Mouse (Mus musculus): ENCODE measurements around the gene Agap2. TPM values are rescaled to one million over a fixed set of nuclear protein-coding genes. Genes with fewer than 3 reads are reported as not detected.
A peak's percentile ranks its signal among the peaks of the same experiment; 100 is the strongest.

Gene Agap2
- polyA plus RNA-seq, 1 experiment from 2014 or later = 8.1 TPM

DNA sequence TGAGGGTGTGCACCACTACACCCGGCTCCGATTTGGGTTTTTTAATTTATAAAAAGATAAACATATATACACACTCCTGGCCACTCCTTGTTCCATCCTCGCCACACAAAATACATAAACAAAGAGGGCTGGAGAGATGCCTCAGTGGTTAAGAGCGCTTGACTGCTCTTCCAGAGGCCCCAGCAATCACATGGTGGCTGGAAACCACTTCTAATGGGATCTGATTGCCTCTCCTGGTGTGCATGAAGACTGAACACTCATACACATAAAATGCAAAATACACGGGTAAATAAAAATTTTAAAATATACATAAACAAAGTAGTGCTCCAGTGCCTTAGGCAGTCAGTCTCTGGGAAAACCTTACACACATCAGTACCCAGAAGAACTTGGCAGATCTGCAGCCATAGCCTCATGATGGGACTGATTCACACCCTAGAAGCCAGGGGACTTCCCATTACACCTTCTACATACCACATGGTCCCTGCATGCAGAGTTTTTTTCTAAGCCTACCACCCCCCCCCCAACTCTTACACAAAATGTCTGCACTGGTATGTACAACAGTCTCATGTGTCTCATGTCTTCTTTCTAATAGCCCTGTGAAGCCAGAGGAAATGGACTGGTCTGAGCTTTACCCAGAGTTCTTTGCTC, 32.5 kb upstream of the Agap2 start:
- ATAC-seq (ENCODE audit: low FRiP score, low TSS enrichment) = no peak
- peak overlapping the region; percentile 24; the same call in 1 of the 2 replicates for H3K9ac ChIP-seq (replicated peaks; ENCODE audit: low read length)
- H3K27ac ChIP-seq (replicated peaks; ENCODE audit: low read depth, low read length) = no peak overlapping the region
- no peaks in the 10 kb centered on the region for H3K36me3 ChIP-seq (ENCODE audit: control insufficient read depth, insufficient read depth, low read length)
- H3K4me2 ChIP-seq (ENCODE audit: low read length) = peak overlapping the region; percentile 77
- peaks cover 1% of the 10 kb centered on the region for H3K27me3 ChIP-seq (ENCODE audit: control insufficient read depth, insufficient read depth, low read length)
- H3K4me1 ChIP-seq (ENCODE audit: control insufficient read depth, insufficient read depth, low read length) = peaks cover 3% of the 10 kb centered on the region; the same call in 1 of the 2 replicates
- 18% methylated on average over 5 of the region's 5 CpGs for WGBS
- peak overlapping the region; percentile 65 for H3K4me3 ChIP-seq (replicated peaks; ENCODE audit: low read depth, low read length)
- DNase-seq = no peak
- H3K9me3 ChIP-seq (ENCODE audit: control insufficient read depth, low read length) = no peaks in the 10 kb centered on the region

- no peak overlapping the region for H3K4me2 ChIP-seq (ENCODE audit: low read length)
- no peak overlapping the region for H3K9ac ChIP-seq (replicated peaks; ENCODE audit: low read length)
- no peak overlapping the region for H3K27ac ChIP-seq (replicated peaks; ENCODE audit: low read depth, low read length)
- no peaks in the 10 kb centered on the region for H3K36me3 ChIP-seq (ENCODE audit: control insufficient read depth, insufficient read depth, low read length)
- WGBS = 41% methylated on average over 6 of the region's 6 CpGs
- peaks cover 3% of the 10 kb centered on the region; the same call in 1 of the 2 replicates for H3K4me1 ChIP-seq (ENCODE audit: control insufficient read depth, insufficient read depth, low read length)
- DNase-seq = no peak
- ATAC-seq (ENCODE audit: low FRiP score, low TSS enrichment) = no peak
- no peak overlapping the region for H3K4me3 ChIP-seq (replicated peaks; ENCODE audit: low read depth, low read length)
- H3K9me3 ChIP-seq (ENCODE audit: control insufficient read depth, low read length) = no peaks in the 10 kb centered on the region
- H3K27me3 ChIP-seq (ENCODE audit: control insufficient read depth, insufficient read depth, low read length) = peaks cover 7% of the 10 kb centered on the region
Measured at GRCm38 (mm10) chr10:127043187-127043586, 31.9 kb upstream of the Agap2 start.

DNA sequence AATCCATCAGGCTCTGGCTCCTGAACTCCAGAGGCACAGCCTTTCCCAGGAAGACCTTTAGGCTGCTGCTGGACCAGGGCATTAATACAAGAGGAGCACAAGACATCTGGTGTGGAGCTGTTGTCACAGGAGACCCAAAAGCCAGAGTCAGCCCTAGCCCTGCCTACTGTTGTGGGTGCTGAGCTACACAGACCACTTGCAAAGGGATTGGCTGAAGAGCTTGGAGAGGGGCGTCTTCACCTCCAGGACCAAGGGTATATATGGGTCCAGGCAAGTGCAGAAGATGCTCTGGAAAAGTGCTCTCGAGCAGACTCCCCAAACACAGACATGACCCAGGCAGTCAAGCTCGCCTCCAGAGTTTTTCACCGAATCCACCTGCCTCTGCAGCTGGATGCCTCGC, 27.1 kb upstream of the Agap2 start, which contains the start of gene Cyp27b1:
TSS of gene Cyp27b1 (plus strand) at position 297 of the 400 bp plus-strand sequence.
- Histone ChIP-seq H3K4me1 (ENCODE audit: control insufficient read depth, insufficient read depth, low read length) (no peaks in the 10 kb centered on the region), H3K4me2 (ENCODE audit: low read length) (no peak within 1 kb of the TSS), H3K9me3 (ENCODE audit: control insufficient read depth, low read length) (no peaks in the 10 kb centered on the region), H3K4me3 (replicated peaks; ENCODE audit: low read depth, low read length) (no peak within 1 kb of the TSS), H3K27ac (replicated peaks; ENCODE audit: low read depth, low read length) (no peak within 1 kb of the TSS), H3K36me3 (ENCODE audit: control insufficient read depth, insufficient read depth, low read length) (peaks cover 5% of the 10 kb centered on the region; the same call in 1 of the 2 replicates), H3K9ac (replicated peaks; ENCODE audit: low read length) (no peak within 1 kb of the TSS), H3K27me3 (ENCODE audit: control insufficient read depth, insufficient read depth, low read length) (peaks cover 41% of the 10 kb centered on the region)
- no peak for DNase-seq
- ATAC-seq (ENCODE audit: low FRiP score, low TSS enrichment) = no peak
- 23% methylated on average over 5 of the region's 5 CpGs for WGBS

DNA sequence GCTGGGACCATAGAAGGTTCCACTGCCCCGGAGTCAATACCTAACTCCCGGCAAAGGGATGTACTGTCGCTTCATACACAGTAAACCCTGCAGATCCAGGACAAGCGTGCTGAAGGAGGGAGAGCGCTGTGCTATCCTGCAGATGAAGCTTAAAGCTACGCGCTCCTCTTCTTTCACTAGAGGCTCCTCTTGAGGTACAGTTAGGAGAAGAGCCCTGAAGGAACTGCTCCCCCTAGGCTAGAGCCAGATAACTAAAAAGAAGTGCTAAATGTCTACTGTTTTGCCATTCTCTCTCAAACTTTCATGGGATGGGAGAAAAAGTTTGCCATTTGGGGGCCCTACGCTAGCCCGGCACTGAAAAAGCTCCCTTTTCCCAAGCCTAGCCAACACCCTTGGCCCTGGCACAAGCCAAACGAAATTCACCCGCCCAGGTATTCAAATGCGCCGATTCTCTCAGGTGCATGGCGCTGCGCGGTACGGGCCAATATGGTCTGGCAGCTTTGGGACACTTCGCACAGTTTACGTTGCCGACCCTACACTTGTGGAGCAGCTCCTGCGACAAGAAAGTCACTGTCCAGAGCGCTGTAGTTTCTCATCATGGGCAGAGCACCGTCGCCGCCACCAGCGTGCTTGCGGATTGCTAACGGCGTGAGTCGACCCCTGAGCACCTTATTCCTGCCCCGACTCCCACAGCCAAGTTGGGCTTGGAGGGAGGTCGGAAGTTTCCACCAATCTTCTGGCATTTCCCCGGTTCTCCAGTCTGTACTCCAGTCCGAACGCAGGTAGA, 26.3 kb upstream of the Agap2 start:
- Histone ChIP-seq H3K4me2 (ENCODE audit: low read length) (no peak overlapping the region), H3K4me3 (replicated peaks; ENCODE audit: low read depth, low read length) (no peak overlapping the region), H3K9me3 (ENCODE audit: control insufficient read depth, low read length) (no peaks in the 10 kb centered on the region), H3K27me3 (ENCODE audit: control insufficient read depth, insufficient read depth, low read length) (peaks cover 41% of the 10 kb centered on the region), H3K27ac (replicated peaks; ENCODE audit: low read depth, low read length) (no peak overlapping the region), H3K9ac (replicated peaks; ENCODE audit: low read length) (no peak overlapping the region), H3K36me3 (ENCODE audit: control insufficient read depth, insufficient read depth, low read length) (peaks cover 10% of the 10 kb centered on the region), H3K4me1 (ENCODE audit: control insufficient read depth, insufficient read depth, low read length) (no peaks in the 10 kb centered on the region)
- DNase-seq (no peak), ATAC-seq (ENCODE audit: low FRiP score, low TSS enrichment) (no peak)
- WGBS = 4% methylated on average over 35 of the region's 35 CpGs

GRCm38 (mm10) chr10:127049395-127050118, 25.5 kb upstream of the Agap2 start:
- WGBS = 3% methylated on average over 29 of the region's 29 CpGs
- Histone ChIP-seq H3K36me3 (ENCODE audit: control insufficient read depth, insufficient read depth, low read length) (peaks cover 18% of the 10 kb centered on the region), H3K4me3 (replicated peaks; ENCODE audit: low read depth, low read length) (no peak overlapping the region), H3K27ac (replicated peaks; ENCODE audit: low read depth, low read length) (no peak overlapping the region), H3K9ac (replicated peaks; ENCODE audit: low read length) (no peak overlapping the region), H3K27me3 (ENCODE audit: control insufficient read depth, insufficient read depth, low read length) (peaks cover 41% of the 10 kb centered on the region), H3K9me3 (ENCODE audit: control insufficient read depth, low read length) (no peaks in the 10 kb centered on the region), H3K4me2 (ENCODE audit: low read length) (no peak overlapping the region), H3K4me1 (ENCODE audit: control insufficient read depth, insufficient read depth, low read length) (no peaks in the 10 kb centered on the region)
- ATAC-seq (ENCODE audit: low FRiP score, low TSS enrichment) (no peak), DNase-seq (no peak)

DNA sequence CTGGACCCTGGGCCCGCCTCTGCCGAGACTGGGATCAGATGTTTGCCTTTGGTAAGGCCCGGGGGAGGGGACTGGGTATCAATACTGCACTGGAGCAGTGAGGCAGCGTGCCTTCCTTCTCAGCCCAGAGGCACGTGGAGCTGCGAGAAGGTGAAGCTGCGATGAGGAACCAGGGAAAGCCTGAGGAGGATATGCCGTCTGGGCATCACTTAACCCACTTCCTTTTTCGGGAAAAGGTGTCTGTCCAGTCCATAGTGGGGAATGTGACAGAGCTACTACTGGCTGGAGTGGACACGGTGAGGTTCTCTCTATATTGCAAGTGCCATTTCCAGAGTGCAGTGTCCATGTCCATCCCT, 25.0 kb upstream of the Agap2 start:
- Histone ChIP-seq H3K27me3 (ENCODE audit: control insufficient read depth, insufficient read depth, low read length) (peaks cover 41% of the 10 kb centered on the region), H3K36me3 (ENCODE audit: control insufficient read depth, insufficient read depth, low read length) (peaks cover 23% of the 10 kb centered on the region), H3K9ac (replicated peaks; ENCODE audit: low read length) (no peak overlapping the region), H3K4me1 (ENCODE audit: control insufficient read depth, insufficient read depth, low read length) (no peaks in the 10 kb centered on the region), H3K27ac (replicated peaks; ENCODE audit: low read depth, low read length) (no peak overlapping the region), H3K9me3 (ENCODE audit: control insufficient read depth, low read length) (no peaks in the 10 kb centered on the region), H3K4me3 (replicated peaks; ENCODE audit: low read depth, low read length) (no peak overlapping the region), H3K4me2 (ENCODE audit: low read length) (no peak overlapping the region)
- peak; percentile 28; the same call in 1 of the 2 replicates for ATAC-seq (ENCODE audit: low FRiP score, low TSS enrichment)
- no peak for DNase-seq
- 22% methylated on average over 10 of the region's 10 CpGs for WGBS

- no peak overlapping the region for H3K9ac ChIP-seq (replicated peaks; ENCODE audit: low read length)
- ATAC-seq (ENCODE audit: low FRiP score, low TSS enrichment) (no peak), DNase-seq (no peak)
- peaks cover 13% of the 10 kb centered on the region; the same call in 1 of the 2 replicates for H3K4me1 ChIP-seq (ENCODE audit: control insufficient read depth, insufficient read depth, low read length)
- H3K27me3 ChIP-seq (ENCODE audit: control insufficient read depth, insufficient read depth, low read length) = peaks cover 19% of the 10 kb centered on the region
- H3K36me3 ChIP-seq (ENCODE audit: control insufficient read depth, insufficient read depth, low read length) = peaks cover 52% of the 10 kb centered on the region
- H3K4me2 ChIP-seq (ENCODE audit: low read length) = no peak overlapping the region
- H3K4me3 ChIP-seq (replicated peaks; ENCODE audit: low read depth, low read length) = no peak overlapping the region
- 75% methylated on average over 4 of the region's 4 CpGs for WGBS
- no peaks in the 10 kb centered on the region for H3K9me3 ChIP-seq (ENCODE audit: control insufficient read depth, low read length)
- H3K27ac ChIP-seq (replicated peaks; ENCODE audit: low read depth, low read length) = no peak overlapping the region
Measured at GRCm38 (mm10) chr10:127054646-127055045, 20.4 kb upstream of the Agap2 start.

DNA sequence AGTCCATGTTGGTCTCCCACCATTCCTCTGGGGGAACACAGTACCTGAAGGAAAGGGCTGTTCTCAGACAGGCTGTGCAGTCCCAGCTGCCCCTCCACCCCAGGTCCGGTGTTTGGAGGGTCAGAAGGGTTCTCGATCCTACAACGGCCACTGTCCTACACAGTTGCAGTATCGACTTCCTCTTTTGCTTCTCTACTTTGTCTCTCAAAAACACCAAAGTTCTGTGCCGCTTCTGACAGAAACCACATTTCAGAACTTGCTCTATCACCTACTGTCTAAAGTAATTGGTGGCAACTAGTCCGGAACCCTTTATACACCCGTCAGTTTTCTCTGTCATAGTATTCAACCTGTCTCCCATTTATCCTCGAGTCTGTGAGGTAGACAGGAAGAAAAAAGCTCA, 19.7 kb upstream of the Agap2 start:
- 95% methylated on average over 8 of the region's 8 CpGs for WGBS

More for the DNA sequence above, 19.7 kb upstream of the Agap2 start:
- no peak overlapping the region for H3K4me2 ChIP-seq (ENCODE audit: low read length)
- peaks cover 11% of the 10 kb centered on the region for H3K27me3 ChIP-seq (ENCODE audit: control insufficient read depth, insufficient read depth, low read length)
- H3K27ac ChIP-seq (replicated peaks; ENCODE audit: low read depth, low read length) = no peak overlapping the region
- H3K36me3 ChIP-seq (ENCODE audit: control insufficient read depth, insufficient read depth, low read length) = peaks cover 52% of the 10 kb centered on the region
- no peak for DNase-seq
- no peaks in the 10 kb centered on the region for H3K9me3 ChIP-seq (ENCODE audit: control insufficient read depth, low read length)
- no peak overlapping the region for H3K4me3 ChIP-seq (replicated peaks; ENCODE audit: low read depth, low read length)
- no peak overlapping the region for H3K9ac ChIP-seq (replicated peaks; ENCODE audit: low read length)
- peaks cover 13% of the 10 kb centered on the region; the same call in 1 of the 2 replicates for H3K4me1 ChIP-seq (ENCODE audit: control insufficient read depth, insufficient read depth, low read length)
- no peak for ATAC-seq (ENCODE audit: low FRiP score, low TSS enrichment)
